Mouse (Mus musculus) MEL (cell line): ENCODE measurements at regions not wholly inside any gene's neighbourhood (a gene's known extent, or its start where the extent isn't known, plus 50 kb on each side); places are given as distances from the start of the nearest gene placed in this dataset.

Experiments used
- DNase-seq: peaks from one replicate; pipeline ENCODE4 v3.0.0; 2011; ENCODE audit warnings: low read depth, low spot score
- H3K27ac ChIP-seq: 2 replicates; pipeline ENCODE4 v1.5.1; 2012; ENCODE audit warnings: low read depth, mild to moderate bottlenecking, control low read depth, low read length, moderate library complexity; ENCODE audit not compliant: control insufficient read depth
- H3K27me3 ChIP-seq, 2 experiments: fragments of 150-350 bp in 1 of 2; sonication (generic) in 1 of 2; 2 replicates each; pipeline ENCODE4 v1.6.1; 2012; ENCODE audit warnings: low read length in 2 of 2, mild to moderate bottlenecking in 2 of 2, improper control_type of control experiment in 1 of 2, moderate library complexity in 1 of 2; ENCODE audit not compliant: insufficient read depth in 2 of 2, control insufficient read depth in 1 of 2
- H3K36me3 ChIP-seq, 2 experiments: 2 replicates each; pipeline ENCODE4 v1.6.1; 2012 to 2014; ENCODE audit warnings: low read length in 2 of 2, improper control_type of control experiment in 1 of 2, inconsistent platforms in 1 of 2, mild to moderate bottlenecking in 1 of 2; ENCODE audit not compliant: insufficient read depth in 2 of 2, control insufficient read depth in 1 of 2
- H3K4me1 ChIP-seq, 2 experiments: fragments of 150-350 bp in 1 of 2; sonication (generic) in 1 of 2; 2 replicates each; pipeline ENCODE4 v1.6.1; 2012; ENCODE audit warnings: low read length in 2 of 2, improper control_type of control experiment in 1 of 2, mild to moderate bottlenecking in 1 of 2; ENCODE audit not compliant: insufficient read depth in 2 of 2, control insufficient read depth in 1 of 2
- H3K4me3 ChIP-seq, 2 experiments: fragments of 150-350 bp in 1 of 2; sonication (generic) in 1 of 2; 2 replicates each; pipeline ENCODE4 v1.5.1; 2012; ENCODE audit warnings: low read depth in 2 of 2, low read length in 2 of 2, mild to moderate bottlenecking in 2 of 2, moderate library complexity in 2 of 2, control low read depth in 1 of 2, improper control_type of control experiment in 1 of 2; ENCODE audit not compliant: control insufficient read depth in 1 of 2, insufficient read depth in 1 of 2
- H3K79me2 ChIP-seq: 2 replicates; pipeline ENCODE4 v1.6.1; 2012; ENCODE audit warnings: mild to moderate bottlenecking, low read length, moderate library complexity; ENCODE audit not compliant: control insufficient read depth, poor library complexity, insufficient read depth
- H3K9ac ChIP-seq: 2 replicates; pipeline ENCODE4 v1.6.1; 2012; ENCODE audit warnings: low read depth, mild to moderate bottlenecking, control low read depth, low read length, moderate library complexity; ENCODE audit not compliant: control insufficient read depth, poor library complexity, severe bottlenecking
- H3K9me3 ChIP-seq: fragments of 150-350 bp; sonication (generic); replicated peaks from 2 replicates; pipeline ENCODE4 v1.6.1; 2012; ENCODE audit warnings: mild to moderate bottlenecking, low read length, improper control_type of control experiment, moderate library complexity; ENCODE audit not compliant: insufficient read depth
- BHLHE40 ChIP-seq: IDR thresholded peaks from 2 replicates; pipeline ENCODE4 v1.6.1; 2012; ENCODE audit warnings: low read depth, mild to moderate bottlenecking, inconsistent platforms, low read length, improper control_type of control experiment, borderline replicate concordance
- CHD1 ChIP-seq: IDR thresholded peaks from 2 replicates; pipeline ENCODE4 v1.6.1; 2012; ENCODE audit warnings: low read depth, mild to moderate bottlenecking, inconsistent platforms, low read length, improper control_type of control experiment
- CHD2 ChIP-seq: IDR thresholded peaks from 2 replicates; pipeline ENCODE4 v1.6.1; 2011; ENCODE audit warnings: low read length, improper control_type of control experiment
- CTCF ChIP-seq, 3 experiments: IDR thresholded peaks in 2 of 3; conservative IDR thresholded peaks in 1 of 3; 2 replicates each; pipeline ENCODE4 v1.5.1; 2011 to 2012; ENCODE audit warnings: low read length in 3 of 3, low read depth in 2 of 3, mild to moderate bottlenecking in 2 of 3, improper control_type of control experiment in 1 of 3, inconsistent platforms in 1 of 3, mixed read lengths in 1 of 3, moderate library complexity in 1 of 3; ENCODE audit not compliant: control insufficient read depth in 1 of 3, insufficient read depth in 1 of 3, poor library complexity in 1 of 3, severe bottlenecking in 1 of 3
- ELF1 ChIP-seq: IDR thresholded peaks from 2 replicates; pipeline ENCODE4 v1.6.1; 2014; ENCODE audit warnings: low read depth, mild to moderate bottlenecking, inconsistent platforms, low read length, improper control_type of control experiment, moderate library complexity
- EP300 ChIP-seq, 2 experiments: IDR thresholded peaks; 2 replicates each; pipeline ENCODE4 v1.6.1; 2011; ENCODE audit warnings: improper control_type of control experiment in 2 of 2, low read length in 2 of 2, low read depth in 1 of 2, mild to moderate bottlenecking in 1 of 2
- ETS1 ChIP-seq: IDR thresholded peaks from 2 replicates; pipeline ENCODE4 v1.6.1; 2012; ENCODE audit warnings: low read depth, mild to moderate bottlenecking, inconsistent platforms, low read length, improper control_type of control experiment, moderate library complexity
- HCFC1 ChIP-seq: IDR thresholded peaks from 2 replicates; pipeline ENCODE4 v1.6.1; 2012; ENCODE audit warnings: low read depth, mild to moderate bottlenecking, inconsistent platforms, low read length, improper control_type of control experiment, moderate library complexity
- JUND ChIP-seq: IDR thresholded peaks from 2 replicates; pipeline ENCODE4 v1.6.1; 2011; ENCODE audit warnings: low read depth, mild to moderate bottlenecking, improper control_type of control experiment, low read length
- KAT2A ChIP-seq: conservative IDR thresholded peaks from 2 replicates; pipeline ENCODE4 v1.6.1; 2012; ENCODE audit warnings: low read depth, low read length, improper control_type of control experiment, inconsistent platforms
- MAFK ChIP-seq: IDR thresholded peaks from 2 replicates; pipeline ENCODE4 v1.6.1; 2011; ENCODE audit warnings: low read depth, mild to moderate bottlenecking, low read length, improper control_type of control experiment, borderline replicate concordance
- MAZ ChIP-seq: IDR thresholded peaks from 2 replicates; pipeline ENCODE4 v1.6.1; 2012; ENCODE audit warnings: low read depth, mild to moderate bottlenecking, inconsistent platforms, low read length, improper control_type of control experiment
- MYB ChIP-seq: IDR thresholded peaks from 2 replicates; pipeline ENCODE4 v1.6.1; 2011; ENCODE audit warnings: mild to moderate bottlenecking, low read depth, low read length, improper control_type of control experiment
- NRF1 ChIP-seq: IDR thresholded peaks from 2 replicates; pipeline ENCODE4 v1.6.1; 2014; ENCODE audit warnings: low read depth, mild to moderate bottlenecking, inconsistent platforms, low read length, improper control_type of control experiment, moderate library complexity; ENCODE audit not compliant: poor library complexity, insufficient read depth, severe bottlenecking
- POLR2AphosphoS2 ChIP-seq: IDR thresholded peaks from 2 replicates; pipeline ENCODE4 v1.6.1; 2011; ENCODE audit warnings: low read length, improper control_type of control experiment
- RAD21 ChIP-seq: IDR thresholded peaks from 2 replicates; pipeline ENCODE4 v1.6.1; 2011; ENCODE audit warnings: mild to moderate bottlenecking, low read depth, low read length, improper control_type of control experiment
- RCOR1 ChIP-seq: IDR thresholded peaks from 2 replicates; pipeline ENCODE4 v1.6.1; 2012; ENCODE audit warnings: low read depth, mild to moderate bottlenecking, inconsistent platforms, low read length, improper control_type of control experiment
- SIN3A ChIP-seq: IDR thresholded peaks from 2 replicates; pipeline ENCODE4 v1.6.1; 2012; ENCODE audit warnings: low read length, improper control_type of control experiment, inconsistent platforms
- TBP ChIP-seq: IDR thresholded peaks from 2 replicates; pipeline ENCODE4 v1.8.0; 2011; ENCODE audit warnings: low read depth, low read length, improper control_type of control experiment
- USF2 ChIP-seq, 2 experiments: IDR thresholded peaks; 2 replicates each; pipeline ENCODE4 v1.6.1; 2011 to 2012; ENCODE audit warnings: improper control_type of control experiment in 2 of 2, low read length in 2 of 2, borderline replicate concordance in 1 of 2, inconsistent platforms in 1 of 2, low read depth in 1 of 2, mild to moderate bottlenecking in 1 of 2; ENCODE audit not compliant: insufficient read depth in 1 of 2
- ZKSCAN1 ChIP-seq: IDR thresholded peaks from 2 replicates; pipeline ENCODE4 v1.6.1; 2012; ENCODE audit warnings: low read depth, mild to moderate bottlenecking, inconsistent platforms, low read length, improper control_type of control experiment, moderate library complexity
- ZNF384 ChIP-seq: IDR thresholded peaks from 2 replicates; pipeline ENCODE4 v1.6.1; 2012; ENCODE audit warnings: low read depth, mild to moderate bottlenecking, inconsistent platforms, low read length, improper control_type of control experiment

GRCm38 (mm10) chr12:93991531-93991930 is 1700.5 kb upstream of the Flrt2 start:
- Histone ChIP-seq H3K27ac (no peak overlapping the region), H3K4me1 (no peaks in the 10 kb centered on the region), H3K36me3 (no peaks in the 10 kb centered on the region), H3K79me2 (no peaks in the 10 kb centered on the region), H3K27me3 (no peaks in the 10 kb centered on the region), H3K9ac (no peak overlapping the region), H3K9me3 (no peaks in the 10 kb centered on the region), H3K4me3 (no peak overlapping the region)
- DNase-seq: no peak
- TF ChIP-seq BHLHE40 (no peak), RAD21 (no peak), MAZ (no peak), MAFK (no peak), ZNF384 (no peak), CHD1 (no peak), CHD2 (no peak), HCFC1 (no peak), SIN3A (no peak), ETS1 (no peak), POLR2AphosphoS2 (no peak), EP300 (IDR thresholded peaks at IDR 0.05; ENCODE audit: low read depth in 1 of 2, low read length in 2 of 2) (no peak), USF2 (IDR thresholded peaks at IDR 0.05; ENCODE audit: borderline replicate concordance in 1 of 2, insufficient read depth in 1 of 2, low read depth in 1 of 2, low read length in 2 of 2) (no peak), JUND (no peak), TBP (no peak), MYB (no peak), ELF1 (no peak), ZKSCAN1 (no peak), NRF1 (no peak)

- H3K9me3 ChIP-seq: no peaks in the 10 kb centered on the region
- H3K79me2 ChIP-seq: no peaks in the 10 kb centered on the region
- DNase-seq: no peak
- H3K27me3 ChIP-seq: no peaks in the 10 kb centered on the region
- H3K27ac ChIP-seq: no peak overlapping the region
- no peaks in the 10 kb centered on the region for H3K4me1 ChIP-seq
- no peak overlapping the region for H3K4me3 ChIP-seq
- no peaks in the 10 kb centered on the region for H3K36me3 ChIP-seq
- TF ChIP-seq KAT2A: no peak
- TF ChIP-seq CTCF (IDR thresholded peaks at IDR 0.05 in 2 of 3, conservative IDR thresholded peaks at IDR 0.05 in 1 of 3; ENCODE audit: control insufficient read depth in 1 of 3, insufficient read depth in 1 of 3, low read depth in 2 of 3, low read length in 3 of 3, poor library complexity in 1 of 3, severe bottlenecking in 1 of 3): no peak
- no peak for TF ChIP-seq RCOR1
- H3K9ac ChIP-seq: no peak overlapping the region
Measured at GRCm38 (mm10) chr12:93993875-93994274, 1698.2 kb upstream of the Flrt2 start.
